Mouse (Mus musculus): Measurements from ENCODE around the gene Tfeb. TPM values are rescaled to one million over a fixed set of nuclear protein-coding genes. Genes with fewer than 3 reads are reported as not detected.
A peak's percentile ranks its signal among the peaks of the same experiment; 100 is the strongest.

The Tfeb gene
- polyA plus RNA-seq, 1 experiment from 2014 or later = 14.3 TPM

GRCm38 (mm10) chr17:47757056-47757610 lies 20.3 kb downstream of the Tfeb start:
- Histone ChIP-seq H3K4me2 (replicated peaks) (no peak overlapping the region), H3K4me3 (replicated peaks) (no peak overlapping the region), H3K27ac (replicated peaks) (no peak overlapping the region), H3K9ac (no peak overlapping the region), H3K4me1 (peaks cover 18% of the 10 kb centered on the region), H3K27me3 (no peaks in the 10 kb centered on the region), H3K36me3 (no peaks in the 10 kb centered on the region), H3K9me3 (replicated peaks) (no peaks in the 10 kb centered on the region)
- no peak for ATAC-seq (ENCODE audit: insufficient number of reproducible peaks, low FRiP score, low TSS enrichment, low read depth)
- 82% methylated on average over 7 of the region's 7 CpGs for WGBS

- no peaks in the 10 kb centered on the region for H3K36me3 ChIP-seq
- no peaks in the 10 kb centered on the region for H3K9me3 ChIP-seq (replicated peaks)
- H3K27ac ChIP-seq (replicated peaks) = no peak overlapping the region
- ATAC-seq (ENCODE audit: insufficient number of reproducible peaks, low FRiP score, low TSS enrichment, low read depth) = no peak
- H3K4me3 ChIP-seq (replicated peaks) = no peak overlapping the region
- 66% methylated on average over 15 of the region's 15 CpGs for WGBS
- H3K4me1 ChIP-seq = peaks cover 34% of the 10 kb centered on the region
- H3K9ac ChIP-seq = no peak overlapping the region
- no peak overlapping the region for H3K4me2 ChIP-seq (replicated peaks)
- no peaks in the 10 kb centered on the region for H3K27me3 ChIP-seq
Measured at GRCm38 (mm10) chr17:47759702-47760410, 23.0 kb downstream of the Tfeb start.

GRCm38 (mm10) chr17:47762028-47762427 lies 25.2 kb downstream of the Tfeb start:
- no peak for ATAC-seq (ENCODE audit: insufficient number of reproducible peaks, low FRiP score, low TSS enrichment, low read depth)
- Histone ChIP-seq H3K27ac (replicated peaks) (peak overlapping the region; percentile 74; the same call in 1 of the 2 replicates), H3K4me3 (replicated peaks) (no peak overlapping the region), H3K4me2 (replicated peaks) (no peak overlapping the region), H3K9me3 (replicated peaks) (no peaks in the 10 kb centered on the region), H3K27me3 (no peaks in the 10 kb centered on the region), H3K36me3 (no peaks in the 10 kb centered on the region), H3K4me1 (peaks cover 34% of the 10 kb centered on the region), H3K9ac (no peak overlapping the region)
- WGBS = 79% methylated on average over 7 of the region's 7 CpGs

- no peak overlapping the region for H3K4me3 ChIP-seq (replicated peaks)
- no peaks in the 10 kb centered on the region for H3K9me3 ChIP-seq (replicated peaks)
- no peak overlapping the region for H3K9ac ChIP-seq
- H3K27me3 ChIP-seq = no peaks in the 10 kb centered on the region
- peak overlapping the region; percentile 74 for H3K27ac ChIP-seq (replicated peaks)
- H3K4me2 ChIP-seq (replicated peaks) = no peak overlapping the region
- WGBS = 58% methylated on average over 13 of the region's 13 CpGs
- no peaks in the 10 kb centered on the region for H3K36me3 ChIP-seq
- peak; percentile 48; the same call in 1 of the 2 replicates for ATAC-seq (ENCODE audit: insufficient number of reproducible peaks, low FRiP score, low TSS enrichment, low read depth)
- peaks cover 34% of the 10 kb centered on the region for H3K4me1 ChIP-seq
Measured at GRCm38 (mm10) chr17:47762518-47763340, 25.9 kb downstream of the Tfeb start.

- no peaks in the 10 kb centered on the region for H3K27me3 ChIP-seq
- WGBS = 60% methylated on average over 4 of the region's 4 CpGs
- no peak for ATAC-seq (ENCODE audit: insufficient number of reproducible peaks, low FRiP score, low TSS enrichment, low read depth)
- no peak overlapping the region for H3K4me3 ChIP-seq (replicated peaks)
- no peak overlapping the region for H3K27ac ChIP-seq (replicated peaks)
- no peak overlapping the region for H3K9ac ChIP-seq
- no peaks in the 10 kb centered on the region for H3K36me3 ChIP-seq
- H3K4me1 ChIP-seq = peaks cover 18% of the 10 kb centered on the region
- H3K4me2 ChIP-seq (replicated peaks) = no peak overlapping the region
- H3K9me3 ChIP-seq (replicated peaks) = no peaks in the 10 kb centered on the region
Measured at GRCm38 (mm10) chr17:47765986-47766385, 29.2 kb downstream of the Tfeb start.

- Histone ChIP-seq H3K27me3 (no peaks in the 10 kb centered on the region), H3K36me3 (no peaks in the 10 kb centered on the region), H3K4me1 (peaks cover 18% of the 10 kb centered on the region), H3K4me3 (replicated peaks) (no peak overlapping the region), H3K9ac (no peak overlapping the region), H3K27ac (replicated peaks) (no peak overlapping the region), H3K9me3 (replicated peaks) (no peaks in the 10 kb centered on the region), H3K4me2 (replicated peaks) (no peak overlapping the region)
- ATAC-seq (ENCODE audit: insufficient number of reproducible peaks, low FRiP score, low TSS enrichment, low read depth) = no peak
- 85% methylated on average over 6 of the region's 6 CpGs for WGBS
Measured at GRCm38 (mm10) chr17:47766407-47767043, 29.7 kb downstream of the Tfeb start.

- H3K4me3 ChIP-seq (replicated peaks) = no peak overlapping the region
- no peak for ATAC-seq (ENCODE audit: insufficient number of reproducible peaks, low FRiP score, low TSS enrichment, low read depth)
- H3K27ac ChIP-seq (replicated peaks) = no peak overlapping the region
- H3K9me3 ChIP-seq (replicated peaks) = no peaks in the 10 kb centered on the region
- H3K9ac ChIP-seq = no peak overlapping the region
- WGBS = 72% methylated on average over 2 of the region's 2 CpGs
- no peaks in the 10 kb centered on the region for H3K36me3 ChIP-seq
- no peaks in the 10 kb centered on the region for H3K27me3 ChIP-seq
- peaks cover 17% of the 10 kb centered on the region for H3K4me1 ChIP-seq
- no peak overlapping the region for H3K4me2 ChIP-seq (replicated peaks)
Measured at GRCm38 (mm10) chr17:47767081-47767455, 30.2 kb downstream of the Tfeb start.

- H3K27ac ChIP-seq (replicated peaks) = no peak overlapping the region
Measured at GRCm38 (mm10) chr17:47767456-47768141, 30.8 kb downstream of the Tfeb start.

GRCm38 (mm10) chr17:47768707-47769276 lies 32.0 kb downstream of the Tfeb start:
- Histone ChIP-seq H3K4me3 (replicated peaks) (no peak overlapping the region), H3K4me2 (replicated peaks) (no peak overlapping the region), H3K4me1 (0 out of 2 replicates have a peak, but pooled peaks cover under 1% of the 10 kb centered on the region), H3K27ac (replicated peaks) (no peak overlapping the region), H3K36me3 (no peaks in the 10 kb centered on the region), H3K9ac (no peak overlapping the region), H3K9me3 (replicated peaks) (no peaks in the 10 kb centered on the region), H3K27me3 (no peaks in the 10 kb centered on the region)
- ATAC-seq (ENCODE audit: insufficient number of reproducible peaks, low FRiP score, low TSS enrichment, low read depth) = 0 out of 2 replicates have a peak, but pooled peaks have one; percentile 22
- WGBS = 45% methylated on average over 12 of the region's 12 CpGs

More at GRCm38 (mm10) chr17:47767456-47768141, 30.8 kb downstream of the Tfeb start:
- Histone ChIP-seq H3K36me3 (no peaks in the 10 kb centered on the region), H3K4me2 (replicated peaks) (no peak overlapping the region), H3K27me3 (no peaks in the 10 kb centered on the region), H3K4me3 (replicated peaks) (no peak overlapping the region), H3K9me3 (replicated peaks) (no peaks in the 10 kb centered on the region), H3K9ac (no peak overlapping the region), H3K4me1 (peaks cover 12% of the 10 kb centered on the region)
- WGBS = 43% methylated on average over 13 of the region's 17 CpGs
- ATAC-seq (ENCODE audit: insufficient number of reproducible peaks, low FRiP score, low TSS enrichment, low read depth) = no peak

- H3K4me2 ChIP-seq (replicated peaks) = no peak overlapping the region
- no peaks in the 10 kb centered on the region for H3K9me3 ChIP-seq (replicated peaks)
- no peak for ATAC-seq (ENCODE audit: insufficient number of reproducible peaks, low FRiP score, low TSS enrichment, low read depth)
- H3K36me3 ChIP-seq = no peaks in the 10 kb centered on the region
- no peak overlapping the region for H3K9ac ChIP-seq
- WGBS = 77% methylated on average over 11 of the region's 11 CpGs
- H3K27me3 ChIP-seq = no peaks in the 10 kb centered on the region
- no peak overlapping the region for H3K4me3 ChIP-seq (replicated peaks)
- no peak overlapping the region for H3K27ac ChIP-seq (replicated peaks)
- no peaks in the 10 kb centered on the region for H3K4me1 ChIP-seq
Measured at GRCm38 (mm10) chr17:47769389-47770299, 32.8 kb downstream of the Tfeb start.
